In genomic region chr5:122157827-122158381, GRCm38 (mm10) we compare ENCODE assay signal across 8 mouse cellular contexts. TPM values are rescaled to one million over a fixed set of nuclear protein-coding genes. Genes with fewer than 3 reads are reported as not detected.
DNase-seq lines count a peak whose midpoint lies in the region; ATAC-seq and TF ChIP-seq lines count a peak whose summit lies in the region.

Gene Ppp1cc (plus strand): TSS chr5:122158278.

- H3K79me3 ChIP-seq in C2C12 (ENCODE audit: low read depth), result peaks cover 44% of the 10 kb centered on the region

- peaks cover 47% of the 10 kb centered on the region for H3K79me2 ChIP-seq in C2C12 (ENCODE audit: control insufficient read depth, insufficient read depth)

- H3ac ChIP-seq in C2C12 (ENCODE audit: control insufficient read depth, insufficient read length, low read depth), result peak within 1 kb of the TSS; percentile 79

- peak within 1 kb of the TSS; percentile 84 for H3K4me2 ChIP-seq in heart, embryonic 12.5 days
- H3K4me2 ChIP-seq in kidney, postnatal 0 days (ENCODE audit: low read length), result peak within 1 kb of the TSS; percentile 74
- H3K4me2 ChIP-seq in liver, embryonic 13.5 days, result peak within 1 kb of the TSS; percentile 91
- H3K4me2 ChIP-seq in stomach, embryonic 16.5 days (ENCODE audit: low read depth, low read length), result peak within 1 kb of the TSS; percentile 76

- peak within 1 kb of the TSS; percentile 79 for H3K4me3 ChIP-seq in C2C12 (ENCODE audit: insufficient read depth, poor library complexity, severe bottlenecking)
- H3K4me3 ChIP-seq in heart, embryonic 12.5 days, result peak within 1 kb of the TSS; percentile 86
- peak within 1 kb of the TSS; percentile 95 for H3K4me3 ChIP-seq in kidney, postnatal 0 days (replicated peaks; ENCODE audit: low read depth, low read length)
- H3K4me3 ChIP-seq in liver, embryonic 13.5 days (replicated peaks), result peak within 1 kb of the TSS; percentile 95
- peak within 1 kb of the TSS; percentile 74 for H3K4me3 ChIP-seq in stomach, embryonic 16.5 days (replicated peaks; ENCODE audit: low read length)

- no peak for TF ChIP-seq CTCF in C2C12 (IDR thresholded peaks at IDR 0.05; ENCODE audit: control insufficient read depth, insufficient read depth, insufficient read length)
- TF ChIP-seq CTCF in kidney, postnatal 0 days (IDR thresholded peaks at IDR 0.05; ENCODE audit: low read depth), result peak; percentile 41; the same call in 1 of the 2 replicates

- peak; percentile 97 for DNase-seq in brain, adult 2 months (ENCODE audit: low read depth, low spot score)
- peak; percentile 95 for DNase-seq in kidney, postnatal 0 days (ENCODE audit: low spot score)
- peak; percentile 83 for DNase-seq in liver, embryonic 13.5 days
- DNase-seq in neural tube, embryonic 10.5 days (ENCODE audit: extremely low spot score, low spot score), result peak; percentile 98

- ATAC-seq in erythroblast, adult 5-6 weeks (replicated peaks; ENCODE audit: low FRiP score, poor library complexity, severe bottlenecking), result peak; percentile 80
- peak; percentile 95 for ATAC-seq in heart, embryonic 12.5 days (ENCODE audit: insufficient number of reproducible peaks, low FRiP score)
- peak; percentile 94 for ATAC-seq in kidney, postnatal 0 days (replicated peaks; ENCODE audit: low FRiP score, low read depth)
- ATAC-seq in liver, embryonic 13.5 days (ENCODE audit: low read depth), result peak; percentile 91
- peak; percentile 95 for ATAC-seq in stomach, embryonic 16.5 days (ENCODE audit: insufficient read depth, low FRiP score)

- peaks cover 27% of the 10 kb centered on the region for H3K36me3 ChIP-seq in C2C12 (ENCODE audit: control insufficient read depth, insufficient read depth)
- H3K36me3 ChIP-seq in heart, embryonic 12.5 days, result peaks cover 19% of the 10 kb centered on the region
- H3K36me3 ChIP-seq in kidney, postnatal 0 days (ENCODE audit: insufficient read depth, low read length), result 0 out of 2 replicates have a peak, but pooled peaks cover 3% of the 10 kb centered on the region
- H3K36me3 ChIP-seq in liver, embryonic 13.5 days, result peaks cover 31% of the 10 kb centered on the region
- H3K36me3 ChIP-seq in stomach, embryonic 16.5 days (ENCODE audit: control insufficient read depth, insufficient read depth, low read length), result no peaks in the 10 kb centered on the region

- H3K27ac ChIP-seq in heart, embryonic 12.5 days (ENCODE audit: poor library complexity, severe bottlenecking), result peak within 1 kb of the TSS; percentile 87
- peak within 1 kb of the TSS; percentile 78 for H3K27ac ChIP-seq in kidney, postnatal 0 days
- H3K27ac ChIP-seq in liver, embryonic 13.5 days, result peak within 1 kb of the TSS; percentile 86
- peak within 1 kb of the TSS; percentile 86 for H3K27ac ChIP-seq in stomach, embryonic 16.5 days (ENCODE audit: low read length)

- H3K27me3 ChIP-seq in C2C12 (ENCODE audit: control insufficient read depth, insufficient read depth, insufficient read length), result no peaks in the 10 kb centered on the region
- no peaks in the 10 kb centered on the region for H3K27me3 ChIP-seq in heart, embryonic 12.5 days (replicated peaks)
- H3K27me3 ChIP-seq in kidney, postnatal 0 days (ENCODE audit: insufficient read depth, low read length), result no peaks in the 10 kb centered on the region
- no peaks in the 10 kb centered on the region for H3K27me3 ChIP-seq in liver, embryonic 13.5 days
- H3K27me3 ChIP-seq in stomach, embryonic 16.5 days (ENCODE audit: control insufficient read depth, insufficient read depth, low read length), result no peaks in the 10 kb centered on the region

- H3K9ac ChIP-seq in heart, embryonic 12.5 days, result peak within 1 kb of the TSS; percentile 92
- H3K9ac ChIP-seq in kidney, postnatal 0 days (ENCODE audit: low read depth, low read length), result peak within 1 kb of the TSS; percentile 93
- peak within 1 kb of the TSS; percentile 97 for H3K9ac ChIP-seq in liver, embryonic 13.5 days
- peak within 1 kb of the TSS; percentile 87 for H3K9ac ChIP-seq in stomach, embryonic 16.5 days (ENCODE audit: low read length)

- H3K9me3 ChIP-seq in heart, embryonic 12.5 days (replicated peaks), result no peaks in the 10 kb centered on the region
- no peaks in the 10 kb centered on the region for H3K9me3 ChIP-seq in kidney, postnatal 0 days (replicated peaks; ENCODE audit: low read length)
- no peaks in the 10 kb centered on the region for H3K9me3 ChIP-seq in liver, embryonic 13.5 days (replicated peaks)
- no peaks in the 10 kb centered on the region for H3K9me3 ChIP-seq in stomach, embryonic 16.5 days (replicated peaks; ENCODE audit: control insufficient read depth, low read length)

- H3K4me1 ChIP-seq in heart, embryonic 12.5 days (replicated peaks), result peaks cover 49% of the 10 kb centered on the region
- peaks cover 10% of the 10 kb centered on the region for H3K4me1 ChIP-seq in kidney, postnatal 0 days (replicated peaks; ENCODE audit: insufficient read depth, low read length)
- peaks cover 76% of the 10 kb centered on the region for H3K4me1 ChIP-seq in liver, embryonic 13.5 days (replicated peaks)
- peaks cover 30% of the 10 kb centered on the region for H3K4me1 ChIP-seq in stomach, embryonic 16.5 days (ENCODE audit: control insufficient read depth, insufficient read depth, low read length)

- under 1% methylated on average over 48 of the region's 54 CpGs for WGBS in heart, embryonic 12.5 days
- under 1% methylated on average over 51 of the region's 54 CpGs for WGBS in kidney, postnatal 0 days
- WGBS in liver, embryonic 13.5 days (ENCODE audit: insufficient replicate concordance), result 1% methylated on average over 52 of the region's 54 CpGs
- WGBS in stomach, embryonic 16.5 days, result under 1% methylated on average over 53 of the region's 54 CpGs

TF ChIP-seq in C2C12, 6 proteins besides CTCF, POLR2A, EP300 and RAD21:
- no peak for TF ChIP-seq MYOD1 (IDR thresholded peaks at IDR 0.05; ENCODE audit: control insufficient read depth, insufficient read length, low read depth)
- no peak for TF ChIP-seq USF1 (IDR thresholded peaks at IDR 0.05; ENCODE audit: low read depth)
- no peak for TF ChIP-seq FOSL1 (IDR thresholded peaks at IDR 0.05; ENCODE audit: insufficient read depth, low read length, poor library complexity, severe bottlenecking)
- no peak for TF ChIP-seq MAX (IDR thresholded peaks at IDR 0.05)
- no peak for TF ChIP-seq CEBPB (IDR thresholded peaks at IDR 0.05; ENCODE audit: low read depth)
- no peak for TF ChIP-seq MYOG (IDR thresholded peaks at IDR 0.05; ENCODE audit: control insufficient read depth, extremely low read depth, insufficient read length)
TF ChIP-seq in C2C12: peak in this region for 0.

RNA-seq across cellular contexts. Expression of gene Ppp1cc, which starts in this region (rescaled TPM):
- 183 TPM for polyA plus RNA-seq in C2C12 (2012; fragmentation: generic; extraction: Trizol)
- total RNA-seq in erythroblast, adult 5-6 weeks (2015; ENCODE audit: low replicate concordance), result 141 and 170 TPM in 2 replicates
- 94.2 and 102 TPM in 2 replicates for total RNA-seq in erythroblast, adult 5-6 weeks (2017; ENCODE audit: low replicate concordance)
- polyA plus RNA-seq in heart, embryonic 12.5 days (2016; fragmentation: Nextera tagmentation; extraction: Ambion mirVana), result 222 and 230 TPM in 2 replicates
- 203 and 220 TPM in 2 replicates for polyA plus RNA-seq in kidney, postnatal 0 days (2015; fragmentation: Nextera tagmentation; extraction: Ambion mirVana)
- 164 and 177 TPM in 2 replicates for polyA plus RNA-seq in liver, embryonic 13.5 days (2015; fragmentation: Nextera tagmentation; extraction: Ambion mirVana)
- 166 and 171 TPM in 2 replicates for polyA plus RNA-seq in stomach, embryonic 16.5 days (2015; fragmentation: Nextera tagmentation; extraction: Ambion mirVana)

Comparison
In these comparisons a context has a peak if more than half of its experiments do, and no peak if none do; other contexts are left out.
1. Peak in every context shown above with its lines: DNase-seq, ATAC-seq, H3K4me3 ChIP-seq and H3K27ac ChIP-seq.